Mouse (Mus musculus) heart, adult 8-10 months (tissue): ENCODE measurements around the gene Gm28051. TPM values are rescaled to one million over a fixed set of nuclear protein-coding genes. Genes with fewer than 3 reads are reported as not detected.
A peak's percentile ranks its signal among the peaks of the same experiment; 100 is the strongest.

Experiments used
- DNase-seq: peaks from one replicate; pipeline ENCODE4 v3.0.0; 2022; ENCODE audit warnings: low spot score
- total RNA-seq, 4 experiments: library from RNA; stranded (reverse); gene quantifications; 2 replicates each; pipeline ENCODE4 v1.2.4; 2022

Gene Gm28051
- not detected for total RNA-seq

DNA sequence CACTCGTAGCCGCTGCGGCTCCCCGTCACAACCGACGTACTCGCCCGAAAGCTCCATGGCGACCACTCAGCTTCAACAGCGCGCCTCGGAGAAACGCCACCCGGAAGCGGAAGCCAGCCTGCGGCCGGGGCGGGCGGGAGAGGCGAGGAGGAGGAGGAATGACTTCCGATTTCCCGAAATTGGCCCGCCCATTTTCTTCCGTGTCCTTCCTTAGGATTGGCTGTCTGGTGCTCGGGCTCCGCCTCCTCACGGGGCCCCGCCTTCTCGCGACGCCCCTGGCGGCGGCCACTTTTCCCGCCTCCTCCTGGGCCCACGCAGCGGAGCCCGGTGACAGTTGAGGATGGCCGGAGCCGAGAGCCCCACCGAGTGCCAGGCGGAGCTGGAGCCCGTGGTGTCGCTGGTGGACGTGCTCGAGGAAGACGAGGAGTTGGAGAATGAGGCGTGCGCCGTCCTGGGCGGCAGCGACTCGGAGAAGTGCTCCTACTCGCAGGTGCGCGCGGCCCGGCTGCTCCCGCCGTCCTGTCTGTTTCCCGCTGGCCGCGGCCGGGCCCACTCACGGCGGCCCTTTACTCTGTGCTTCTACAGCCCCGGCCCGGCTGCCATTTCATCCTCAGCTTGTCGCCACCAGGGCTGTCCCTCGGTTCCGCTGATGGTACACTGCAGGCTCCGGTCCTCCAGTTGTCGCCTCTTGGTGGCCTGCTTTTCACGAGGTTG is at the start of gene Gm28051, which contains the start of the genes Gon7 and Ubr7:
Gene Gm28051 (minus strand): TSS at position 77 of the 714 bp plus-strand sequence.
Gene Gon7 (minus strand): TSS at position 115 of the 714 bp plus-strand sequence.
Gene Ubr7 (plus strand): TSS at position 279 of the 714 bp plus-strand sequence.
- peak; percentile 96 for DNase-seq

GRCm38 (mm10) chr12:102799528-102799927 is 42.0 kb upstream of the Gm28051 start:
- DNase-seq = no peak

DNA sequence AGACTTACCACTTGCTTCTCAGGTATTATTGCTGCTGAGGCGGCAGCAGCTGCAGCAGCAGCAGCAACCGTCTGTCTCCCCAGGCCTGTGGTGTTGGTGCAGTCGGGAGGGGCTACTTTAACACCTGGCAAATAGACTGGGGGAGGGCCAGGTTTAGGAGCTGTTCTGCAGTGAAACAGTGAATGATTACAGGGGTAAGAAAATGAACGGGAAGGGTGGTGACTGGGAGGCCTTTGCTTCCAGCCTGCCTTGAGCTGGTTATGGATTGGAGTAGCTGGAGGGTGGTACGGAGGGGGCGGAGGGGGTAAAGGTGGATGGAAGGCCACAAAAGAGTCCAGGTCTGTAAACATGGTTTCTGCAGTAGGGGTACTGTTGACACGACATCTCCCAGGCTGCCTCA is 30.4 kb upstream of the Gm28051 start:
- DNase-seq = no peak

GRCm38 (mm10) chr12:102785593-102785985 is 28.0 kb upstream of the Gm28051 start:
- no peak for DNase-seq

DNA sequence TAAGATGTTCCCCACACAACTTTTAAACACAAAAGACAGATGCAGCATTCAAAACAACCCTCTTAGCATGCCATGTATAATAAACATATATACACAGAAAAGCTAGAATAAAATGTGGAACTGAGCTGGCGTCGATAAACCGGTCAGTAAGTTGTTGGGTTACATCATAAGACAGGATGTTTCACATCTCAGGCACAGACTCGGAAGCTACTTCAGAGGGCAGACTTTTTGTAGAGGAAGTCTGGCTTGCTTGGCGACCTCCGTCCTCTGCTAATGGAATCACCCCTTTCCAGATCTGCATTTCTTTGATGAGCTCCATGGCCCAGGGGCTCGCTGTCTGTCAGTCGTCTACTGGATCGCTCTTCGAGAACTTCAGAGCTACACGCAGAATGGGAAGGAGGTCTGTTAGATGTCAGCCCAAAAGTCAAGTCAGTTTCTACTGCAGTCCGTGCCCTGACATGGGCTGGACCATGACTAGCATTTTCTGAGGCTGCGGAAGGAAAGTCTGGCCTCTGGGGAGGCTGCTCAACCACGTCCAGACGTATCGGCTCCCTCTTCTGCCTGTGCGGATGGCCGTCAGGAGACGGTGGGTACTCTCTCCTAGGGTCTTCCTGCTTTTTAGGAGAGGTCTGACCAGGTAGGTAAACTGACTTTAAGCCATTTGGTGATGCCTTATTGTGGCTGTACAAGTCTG is 27.5 kb upstream of the Gm28051 start:
- DNase-seq = no peak

DNA sequence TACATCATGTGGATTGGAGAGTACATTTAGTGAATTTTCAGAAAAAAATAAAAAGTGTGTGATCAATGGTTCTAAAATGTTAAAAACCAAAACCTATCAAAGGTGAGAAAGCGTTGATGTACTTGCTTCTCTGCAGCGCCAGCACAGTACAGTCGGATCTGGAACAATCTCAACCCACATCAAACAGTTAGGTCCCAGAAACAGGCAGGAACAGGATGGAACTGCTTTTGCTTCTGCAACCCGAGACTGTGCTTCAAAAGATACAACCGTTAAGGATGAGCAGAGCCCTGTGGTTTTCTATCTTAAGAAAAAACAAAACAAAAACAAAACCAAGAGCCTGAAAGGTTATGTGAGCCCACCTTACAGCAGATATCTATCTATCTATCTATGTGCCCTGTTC is 25.3 kb upstream of the Gm28051 start:
- DNase-seq = no peak

DNA sequence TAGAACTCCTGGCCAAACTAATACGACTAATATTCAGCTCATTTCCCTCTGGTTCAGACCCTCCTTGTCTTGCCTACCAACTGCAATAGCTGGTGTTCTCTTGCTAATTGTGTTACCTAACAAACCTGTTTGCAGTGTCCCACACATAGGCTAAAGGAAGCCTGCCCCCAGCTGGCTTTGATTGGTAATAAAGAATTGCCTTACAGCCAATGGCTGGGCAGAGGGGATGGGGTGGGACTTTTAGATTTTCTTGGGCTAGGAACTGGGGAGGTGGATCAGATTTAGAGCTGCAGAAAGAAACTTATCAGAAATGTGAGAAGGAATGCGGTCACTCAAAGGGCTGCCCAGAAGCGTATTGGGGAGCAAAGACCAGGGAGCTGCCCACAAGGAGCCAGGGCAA is 21.9 kb upstream of the Gm28051 start:
- no peak for DNase-seq

GRCm38 (mm10) chr12:102778151-102778550 is 20.6 kb upstream of the Gm28051 start:
- DNase-seq = no peak

DNA sequence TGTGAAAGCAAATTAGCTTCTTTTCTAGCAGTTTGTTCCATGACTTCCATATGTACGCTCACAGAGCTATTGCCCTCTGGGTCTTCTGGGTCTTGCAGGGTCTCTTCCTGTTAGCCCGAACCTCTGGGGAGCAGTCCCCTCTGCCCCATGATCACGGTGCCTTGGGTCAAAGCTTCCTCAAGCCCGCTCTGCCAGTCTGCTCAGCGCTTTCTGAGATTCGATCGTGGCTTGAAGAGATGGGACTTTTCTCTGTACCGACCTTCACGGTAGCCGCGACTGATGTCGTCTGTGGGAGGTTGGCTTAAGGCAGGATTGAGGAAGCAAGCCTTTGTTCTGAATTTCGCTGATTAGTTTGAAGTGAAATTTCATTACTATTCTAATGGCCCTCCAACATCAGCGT is 18.5 kb upstream of the Gm28051 start:
- no peak for DNase-seq

DNA sequence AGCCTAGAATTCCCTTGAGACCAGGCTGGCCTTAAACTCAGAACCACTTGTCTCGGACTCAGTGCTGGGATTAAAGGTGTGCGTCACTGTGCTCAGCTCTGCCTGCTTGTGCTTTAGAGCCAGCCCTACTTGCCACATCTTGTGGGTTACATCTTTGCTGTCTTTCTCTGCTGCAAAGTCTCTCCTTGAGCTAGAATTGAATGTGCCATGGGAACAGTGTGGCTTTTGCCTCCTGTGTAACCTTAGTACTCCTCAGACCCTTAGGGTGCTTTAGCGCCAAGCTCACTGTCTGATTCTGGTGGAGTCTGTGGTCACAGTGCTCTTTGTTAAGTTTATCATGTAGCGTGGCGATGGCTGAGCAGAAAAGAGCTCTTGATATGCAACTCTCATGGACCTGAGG is 15.1 kb upstream of the Gm28051 start:
- DNase-seq = no peak

- no peak for DNase-seq
These were observed 14.0 kb upstream of the Gm28051 start for GRCm38 (mm10) chr12:102771601-102772000.

GRCm38 (mm10) chr12:102769000-102769399 is 11.4 kb upstream of the Gm28051 start:
- no peak for DNase-seq

DNA sequence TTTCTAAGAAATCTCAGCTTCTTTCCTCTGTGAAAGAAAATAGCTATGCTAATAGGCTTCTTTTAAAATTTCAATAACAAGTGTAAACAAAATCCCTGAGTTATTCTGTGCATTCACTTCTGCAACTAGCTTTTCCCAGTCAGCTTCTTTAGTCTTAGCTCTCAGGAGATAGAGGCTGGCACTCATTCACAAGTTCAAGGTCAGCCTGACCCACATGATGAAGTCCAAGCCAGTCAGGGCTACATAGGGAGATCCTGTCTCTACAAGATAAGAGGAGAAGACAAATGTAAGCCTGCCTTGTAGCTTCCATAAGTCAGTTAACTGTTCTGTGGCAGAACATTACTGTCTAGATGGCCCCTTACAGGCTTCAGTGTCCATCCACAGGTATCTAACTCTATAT is 6.1 kb upstream of the Gm28051 start:
- DNase-seq = no peak

GRCm38 (mm10) chr12:102761668-102762067 is 4.1 kb upstream of the Gm28051 start:
- no peak for DNase-seq

DNA sequence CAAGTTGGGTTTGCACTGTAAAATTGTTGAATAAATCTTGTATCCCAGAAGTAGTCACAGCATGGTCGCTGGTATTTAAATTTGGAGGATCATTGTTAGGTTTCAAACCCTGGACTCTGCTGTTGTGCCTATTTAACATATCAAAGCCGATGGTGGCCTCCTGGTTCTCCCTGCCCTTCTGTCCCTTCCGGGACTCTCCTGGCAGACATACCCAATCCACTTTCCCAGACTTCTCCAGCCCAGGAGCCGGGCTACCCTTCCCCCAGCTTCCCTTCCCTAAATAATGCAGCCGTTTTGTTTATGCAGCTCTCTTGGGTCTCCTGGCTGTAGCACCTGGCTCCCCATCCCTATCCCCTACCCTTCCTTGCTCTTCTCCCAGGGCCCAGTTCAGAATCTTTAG is 1.4 kb upstream of the Gm28051 start:
- DNase-seq = no peak

DNA sequence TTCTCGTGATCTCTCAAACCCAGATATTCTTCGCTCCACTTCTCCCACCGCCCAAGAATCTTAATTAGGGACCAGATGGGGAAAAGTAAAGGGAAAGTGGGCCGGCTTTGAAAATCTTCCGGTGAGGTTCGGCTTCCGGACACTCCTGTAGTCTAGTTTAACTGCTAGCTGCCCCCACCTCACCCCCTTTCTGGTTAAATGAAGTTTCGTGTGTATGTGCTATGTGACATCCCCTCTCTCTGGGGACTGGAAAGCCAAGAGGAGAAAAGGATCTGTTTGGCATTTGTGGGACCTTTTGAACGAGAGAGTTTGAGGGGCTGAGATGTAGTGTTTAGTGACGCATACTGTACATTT is 815 bp upstream of the Gm28051 start, which contains the start of gene Gm20604:
Gene Gm20604 (minus strand): TSS at position 270 of the 354 bp plus-strand sequence.
- no peak for DNase-seq

- DNase-seq = no peak
These were observed 393 bp downstream of the Gm28051 start for GRCm38 (mm10) chr12:102757055-102757688.

DNA sequence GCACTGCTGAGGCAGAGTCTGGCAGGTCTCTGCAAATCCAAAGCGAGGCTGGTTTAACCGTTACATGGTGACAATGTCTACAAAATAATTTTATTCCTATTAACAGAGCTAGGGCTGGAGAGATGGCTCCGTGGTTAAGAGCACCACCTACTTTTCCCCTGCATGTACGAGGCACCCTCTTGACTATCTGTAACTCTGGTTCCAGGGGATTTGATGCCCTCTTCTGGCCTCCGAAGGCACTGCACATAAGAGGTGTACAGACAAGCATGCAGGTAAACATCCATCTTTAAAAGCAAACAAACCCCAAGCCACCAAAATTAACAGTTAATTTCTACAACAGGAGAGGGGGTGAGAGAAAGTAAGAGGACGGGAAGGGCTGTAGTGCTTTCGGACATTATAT is 1.3 kb downstream of the Gm28051 start:
- DNase-seq = no peak

- no peak for DNase-seq
These were observed 9.3 kb downstream of the Gm28051 start for GRCm38 (mm10) chr12:102748256-102748655.

GRCm38 (mm10) chr12:102744839-102745238 is 12.7 kb downstream of the Gm28051 start:
- DNase-seq = no peak

DNA sequence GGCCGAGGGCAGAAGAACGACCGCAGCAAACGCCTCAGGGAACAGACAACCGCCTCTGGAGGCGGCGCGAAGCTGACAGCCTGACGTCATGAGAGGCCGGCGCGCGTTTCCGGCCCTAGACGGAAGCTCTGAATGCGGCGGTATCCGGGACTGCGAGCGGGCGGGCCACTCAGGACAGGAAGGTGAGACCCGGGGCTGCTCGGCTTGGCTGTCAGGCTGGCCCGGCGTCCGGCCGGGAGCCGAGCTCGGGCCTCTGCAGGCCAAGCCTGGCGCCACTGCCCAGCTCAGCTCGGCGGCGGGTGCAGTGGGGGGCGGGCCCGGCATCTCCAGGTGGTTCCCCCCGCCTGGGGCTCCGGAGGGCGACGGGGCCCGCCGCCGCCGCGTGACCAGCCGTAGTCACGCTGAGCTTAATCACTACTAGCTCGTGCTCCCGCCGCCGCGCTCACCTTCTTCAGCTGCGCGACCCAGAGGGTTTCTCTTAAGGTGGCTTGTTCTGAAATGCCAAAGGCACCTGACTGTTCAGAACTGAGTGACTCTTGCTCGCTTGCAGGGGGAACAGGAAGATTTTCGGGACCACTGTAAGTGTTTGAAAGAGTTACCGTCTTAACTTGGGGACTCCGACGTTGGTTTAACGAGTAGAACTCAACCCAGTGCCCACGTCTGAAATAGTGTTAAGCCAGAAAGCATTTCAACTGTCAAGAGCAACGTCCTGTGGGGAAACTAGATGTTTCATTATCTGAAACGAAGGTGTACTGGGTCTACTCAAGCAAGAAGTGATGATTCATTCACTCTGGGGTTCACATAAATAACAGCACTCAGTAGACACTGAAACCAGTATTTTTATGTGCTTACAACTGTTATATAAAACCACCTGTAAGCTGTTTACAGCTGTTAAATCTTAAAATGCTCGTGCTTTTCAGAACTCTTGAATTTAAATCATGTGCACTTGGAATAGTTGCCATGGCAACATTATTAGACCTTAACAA is 13.7 kb downstream of the Gm28051 start, which contains the start of the genes Moap1 and Tmem251:
Gene Moap1 (minus strand): TSS at position 73 of the 986 bp plus-strand sequence.
Gene Tmem251 (plus strand): TSS at position 174 of the 986 bp plus-strand sequence.
- DNase-seq = peak; percentile 90
